Comparison of ENCODE assay signal across 8 mouse cellular contexts in the genomic region with DNA sequence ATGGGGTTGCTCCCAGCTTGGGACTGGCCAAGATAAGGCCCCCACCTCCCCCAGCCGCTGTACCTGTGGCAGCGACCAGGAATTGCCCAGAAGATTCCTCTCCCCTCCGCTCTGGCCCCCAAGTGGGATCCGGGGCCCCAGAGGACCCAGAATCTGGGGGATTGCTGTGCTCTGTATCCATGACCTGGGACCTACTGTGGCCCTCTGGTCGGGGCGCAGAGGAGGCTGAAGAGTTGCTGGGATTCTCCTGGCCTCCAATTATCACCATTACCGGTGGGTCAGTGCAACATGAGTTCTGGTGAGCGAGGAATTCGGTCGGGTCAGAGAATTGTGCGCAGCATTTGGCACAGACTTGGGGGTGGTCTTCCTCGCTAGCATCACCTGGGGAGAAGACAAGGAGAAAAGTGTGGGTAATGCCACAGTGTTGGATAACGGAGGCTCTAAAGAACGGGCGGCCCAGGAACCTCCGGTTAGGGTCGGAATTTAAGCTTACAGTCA. TPM values are rescaled to one million over a fixed set of nuclear protein-coding genes. Genes with fewer than 3 reads are reported as not detected.
DNase-seq lines count a peak whose midpoint lies in the region; ATAC-seq lines count a peak whose summit lies in the region.

No protein-coding gene starts in this region.

- peak overlapping the region; percentile 96 for H3K27ac ChIP-seq in kidney, embryonic 15.5 days
- no peak overlapping the region for H3K27ac ChIP-seq in brown adipose tissue, adult 24 weeks (replicated peaks; ENCODE audit: low read depth, low read length)
- peak overlapping the region; percentile 93 for H3K27ac ChIP-seq in hindbrain, embryonic 11.5 days (ENCODE audit: low read depth, low read length)
- peak overlapping the region; percentile 95 for H3K27ac ChIP-seq in midbrain, embryonic 12.5 days (replicated peaks)

- H3K4me3 ChIP-seq in kidney, embryonic 15.5 days (replicated peaks): peak overlapping the region; percentile 72
- H3K4me3 ChIP-seq in brown adipose tissue, adult 24 weeks (ENCODE audit: insufficient read depth, low read depth, low read length): peak overlapping the region; percentile 86
- peak overlapping the region; percentile 79 for H3K4me3 ChIP-seq in hindbrain, embryonic 11.5 days (ENCODE audit: low read depth, low read length)
- H3K4me3 ChIP-seq in midbrain, embryonic 12.5 days: peak overlapping the region; percentile 79

- H3K9me3 ChIP-seq in kidney, embryonic 15.5 days (replicated peaks): peaks cover 3% of the 10 kb centered on the region; the same call in 1 of the 2 replicates
- no peaks in the 10 kb centered on the region for H3K9me3 ChIP-seq in hindbrain, embryonic 11.5 days (ENCODE audit: control insufficient read depth, low read length)
- no peaks in the 10 kb centered on the region for H3K9me3 ChIP-seq in midbrain, embryonic 12.5 days

- H3K27me3 ChIP-seq in kidney, embryonic 15.5 days: no peaks in the 10 kb centered on the region
- no peaks in the 10 kb centered on the region for H3K27me3 ChIP-seq in hindbrain, embryonic 11.5 days (ENCODE audit: control insufficient read depth, insufficient read depth, low read length)
- no peaks in the 10 kb centered on the region for H3K27me3 ChIP-seq in midbrain, embryonic 12.5 days

- peak overlapping the region; percentile 69 for H3K9ac ChIP-seq in kidney, embryonic 15.5 days
- peak overlapping the region; percentile 96 for H3K9ac ChIP-seq in hindbrain, embryonic 11.5 days (ENCODE audit: low read depth, low read length)
- peak overlapping the region; percentile 96 for H3K9ac ChIP-seq in midbrain, embryonic 12.5 days (replicated peaks)

- ATAC-seq in kidney, embryonic 15.5 days (replicated peaks; ENCODE audit: low FRiP score): no peak
- peak; percentile 6 for ATAC-seq in hindbrain, embryonic 11.5 days (ENCODE audit: low FRiP score)
- peak; percentile 7 for ATAC-seq in midbrain, embryonic 12.5 days (ENCODE audit: low FRiP score, low read depth)

- H3K4me2 ChIP-seq in kidney, embryonic 15.5 days: peak overlapping the region; percentile 72
- peak overlapping the region; percentile 80 for H3K4me2 ChIP-seq in hindbrain, embryonic 11.5 days (replicated peaks; ENCODE audit: low read depth, low read length)
- H3K4me2 ChIP-seq in midbrain, embryonic 12.5 days (replicated peaks): peak overlapping the region; percentile 82

- peaks cover 53% of the 10 kb centered on the region for H3K4me1 ChIP-seq in kidney, embryonic 15.5 days
- H3K4me1 ChIP-seq in brown adipose tissue, adult 24 weeks (ENCODE audit: control insufficient read depth, insufficient read depth, insufficient read length, low read length): no peaks in the 10 kb centered on the region
- H3K4me1 ChIP-seq in hindbrain, embryonic 11.5 days (replicated peaks; ENCODE audit: control insufficient read depth, insufficient read depth, low read length): peaks cover 2% of the 10 kb centered on the region
- H3K4me1 ChIP-seq in midbrain, embryonic 12.5 days: peaks cover 54% of the 10 kb centered on the region

- peaks cover 44% of the 10 kb centered on the region for H3K36me3 ChIP-seq in kidney, embryonic 15.5 days
- H3K36me3 ChIP-seq in hindbrain, embryonic 11.5 days (ENCODE audit: control insufficient read depth, insufficient read depth, low read length): peaks cover 27% of the 10 kb centered on the region
- H3K36me3 ChIP-seq in midbrain, embryonic 12.5 days: peaks cover 56% of the 10 kb centered on the region

- 6% methylated on average over 17 of the region's 17 CpGs for WGBS in kidney, embryonic 15.5 days
- 8% methylated on average over 17 of the region's 17 CpGs for WGBS in hindbrain, embryonic 11.5 days
- 10% methylated on average over 17 of the region's 17 CpGs for WGBS in midbrain, embryonic 12.5 days

- intact Hi-C loops in left cerebral cortex, postnatal 4 days (cut with DNase I): no loop called here

- no peak for DNase-seq in kidney, postnatal 36 days
- DNase-seq in hindbrain, embryonic 11.5 days (ENCODE audit: low spot score): no peak
- DNase-seq in adrenal gland, adult 8-10 months: no peak
- DNase-seq in ovary, adult 18-20 months (ENCODE audit: low spot score): no peak
- no peak for DNase-seq in left cerebral cortex, postnatal 4 days

RNA-seq across cellular contexts. Expression of gene Mettl3, which starts 10.4 kb away (rescaled TPM):
- polyA plus RNA-seq in kidney, embryonic 15.5 days (2015; fragmentation: Nextera tagmentation; extraction: Ambion mirVana): 52.1 and 52.8 TPM in 2 replicates
- 10.4 and 17.8 TPM in 2 replicates for polyA plus RNA-seq in brown adipose tissue, adult 24 weeks (2012; ENCODE audit: insufficient read depth, insufficient read length, missing spikeins)
- polyA plus RNA-seq in hindbrain, embryonic 11.5 days (2014; fragmentation: Nextera tagmentation; extraction: Ambion mirVana): 46.0 and 48.7 TPM in 2 replicates
- polyA plus RNA-seq in midbrain, embryonic 12.5 days (2016; fragmentation: Nextera tagmentation; extraction: Ambion mirVana): 58.8 and 62.1 TPM in 2 replicates
- 10 to 100 TPM; 39.3 to 66.6 (median 55.2) TPM for total RNA-seq in adrenal gland, adult 8-10 months (2022)
- 10 to 100 TPM; 39.2 to 47.4 TPM for total RNA-seq in left cerebral cortex, postnatal 4 days (2021)

RNA-seq across cellular contexts. Expression of gene Sall2, which starts 13.2 kb away (rescaled TPM):
- polyA plus RNA-seq in kidney, embryonic 15.5 days (2015; fragmentation: Nextera tagmentation; extraction: Ambion mirVana): 37.8 and 39.3 TPM in 2 replicates
- polyA plus RNA-seq in brown adipose tissue, adult 24 weeks (2012; ENCODE audit: insufficient read depth, insufficient read length, missing spikeins): 0.52 and 0.92 TPM in 2 replicates
- polyA plus RNA-seq in hindbrain, embryonic 11.5 days (2014; fragmentation: Nextera tagmentation; extraction: Ambion mirVana): 37.7 and 45.0 TPM in 2 replicates
- polyA plus RNA-seq in midbrain, embryonic 12.5 days (2016; fragmentation: Nextera tagmentation; extraction: Ambion mirVana): 70.3 and 77.6 TPM in 2 replicates
- total RNA-seq in adrenal gland, adult 8-10 months (2022): 10 to 100 TPM in 2 of 4 experiments, 1 to 10 TPM in 2; 7.3 to 15.2 (median 12.0) TPM
- total RNA-seq in left cerebral cortex, postnatal 4 days (2021): 10 to 100 TPM; 45.9 to 48.7 TPM

RNA-seq across cellular contexts. Expression of gene Rab2b, which starts 36.0 kb away (rescaled TPM):
- 21.9 and 23.5 TPM in 2 replicates for polyA plus RNA-seq in kidney, embryonic 15.5 days (2015; fragmentation: Nextera tagmentation; extraction: Ambion mirVana)
- polyA plus RNA-seq in brown adipose tissue, adult 24 weeks (2012; ENCODE audit: insufficient read depth, insufficient read length, missing spikeins): 12.4 and 21.4 TPM in 2 replicates
- polyA plus RNA-seq in hindbrain, embryonic 11.5 days (2014; fragmentation: Nextera tagmentation; extraction: Ambion mirVana): 44.1 and 45.2 TPM in 2 replicates
- 38.5 and 45.8 TPM in 2 replicates for polyA plus RNA-seq in midbrain, embryonic 12.5 days (2016; fragmentation: Nextera tagmentation; extraction: Ambion mirVana)
- total RNA-seq in adrenal gland, adult 8-10 months (2022): 10 to 100 TPM; 43.1 to 54.0 (median 48.4) TPM
- 10 to 100 TPM; 38.3 to 40.8 TPM for total RNA-seq in left cerebral cortex, postnatal 4 days (2021)

RNA-seq across cellular contexts. Expression of gene Tox4, which starts 36.4 kb away (rescaled TPM):
- polyA plus RNA-seq in kidney, embryonic 15.5 days (2015; fragmentation: Nextera tagmentation; extraction: Ambion mirVana): 44.6 and 49.1 TPM in 2 replicates
- polyA plus RNA-seq in brown adipose tissue, adult 24 weeks (2012; ENCODE audit: insufficient read depth, insufficient read length, missing spikeins): 10.3 and 13.9 TPM in 2 replicates
- polyA plus RNA-seq in hindbrain, embryonic 11.5 days (2014; fragmentation: Nextera tagmentation; extraction: Ambion mirVana): 55.3 and 60.1 TPM in 2 replicates
- polyA plus RNA-seq in midbrain, embryonic 12.5 days (2016; fragmentation: Nextera tagmentation; extraction: Ambion mirVana): 53.0 and 54.2 TPM in 2 replicates
- total RNA-seq in adrenal gland, adult 8-10 months (2022): 10 to 100 TPM; 54.4 to 80.8 (median 70.4) TPM
- 10 to 100 TPM; 48.0 to 56.4 TPM for total RNA-seq in left cerebral cortex, postnatal 4 days (2021)

RNA-seq across cellular contexts. Expression of gene Olfr1513, which starts 40.9 kb away (rescaled TPM):
- not detected in 2 replicates for polyA plus RNA-seq in kidney, embryonic 15.5 days (2015; fragmentation: Nextera tagmentation; extraction: Ambion mirVana)
- not detected in 2 replicates for polyA plus RNA-seq in brown adipose tissue, adult 24 weeks (2012; ENCODE audit: insufficient read depth, insufficient read length, missing spikeins)
- polyA plus RNA-seq in hindbrain, embryonic 11.5 days (2014; fragmentation: Nextera tagmentation; extraction: Ambion mirVana): not detected in 2 replicates
- polyA plus RNA-seq in midbrain, embryonic 12.5 days (2016; fragmentation: Nextera tagmentation; extraction: Ambion mirVana): not detected in 2 replicates
- not detected for total RNA-seq in adrenal gland, adult 8-10 months (2022)
- not detected for total RNA-seq in left cerebral cortex, postnatal 4 days (2021)

Comparison
In these comparisons a context has a peak if more than half of its experiments do, and no peak if none do; other contexts are left out.
1. RNA of gene Sall2, which starts 13.2 kb away (polyA plus RNA-seq): 70.3 to 77.6 TPM in midbrain, embryonic 12.5 days, 37.8 to 39.3 TPM in kidney, embryonic 15.5 days and 37.7 to 45.0 TPM in hindbrain, embryonic 11.5 days; 0.52 to 0.92 TPM in brown adipose tissue, adult 24 weeks; every median in the first group is over 10 times any median in the second.
2. Peak in every context shown above with its lines, with median percentiles within 50 percentile points of each other: H3K4me2 ChIP-seq, H3K4me3 ChIP-seq and H3K9ac ChIP-seq.